Comparison of ENCODE assay signal across 8 mouse cellular contexts in the genomic region with DNA sequence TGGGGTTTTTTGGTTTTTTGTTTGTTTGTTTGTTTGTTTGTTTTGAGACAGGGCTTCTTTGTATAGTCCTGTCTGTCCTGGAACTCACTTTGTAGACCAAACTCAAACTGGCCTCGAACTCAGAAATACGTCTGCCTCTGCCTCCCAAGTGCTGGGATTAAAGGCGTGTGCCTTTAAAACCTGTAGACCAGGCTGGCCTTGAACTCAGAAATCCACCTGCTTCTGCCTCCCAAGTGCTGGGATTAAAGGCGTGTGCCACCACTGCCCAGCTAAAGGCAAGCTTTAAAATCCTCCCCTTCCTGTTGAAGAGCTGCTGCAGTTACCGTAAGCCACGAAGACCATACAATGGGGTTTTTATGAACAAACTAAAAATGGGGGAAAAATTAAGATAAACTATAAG. TPM values are rescaled to one million over a fixed set of nuclear protein-coding genes. Genes with fewer than 3 reads are reported as not detected.
A peak's percentile ranks its signal among the peaks of the same experiment; 100 is the strongest.
DNase-seq lines count a peak whose midpoint lies in the region; ATAC-seq and TF ChIP-seq lines count a peak whose summit lies in the region.
"Not testable (repeated sequence)": the region's sequence is repeated elsewhere in the genome, so short reads cannot be mapped to it uniquely, and the experiment has no call there.

A gene (plus strand): TSS at position 301 of the 400 bp plus-strand sequence.

- H3K4me1 ChIP-seq in embryonic facial prominence, embryonic 13.5 days; kidney, postnatal 0 days (replicated peaks; ENCODE audit: insufficient read depth, low read length); limb, embryonic 13.5 days; midbrain, embryonic 10.5 days; stomach, embryonic 16.5 days (ENCODE audit: control insufficient read depth, insufficient read depth, low read length): not testable (repeated sequence)

- ATAC-seq in Patski; embryonic facial prominence, embryonic 13.5 days (ENCODE audit: insufficient number of reproducible peaks, insufficient read depth, low FRiP score, low TSS enrichment, low read depth); kidney, postnatal 0 days (replicated peaks; ENCODE audit: low FRiP score, low read depth); limb, embryonic 13.5 days (ENCODE audit: low FRiP score, low read depth); stomach, embryonic 16.5 days (ENCODE audit: insufficient read depth, low FRiP score): not testable (repeated sequence)

- H3K4me2 ChIP-seq in embryonic facial prominence, embryonic 13.5 days; kidney, postnatal 0 days (ENCODE audit: low read length); limb, embryonic 13.5 days (replicated peaks); stomach, embryonic 16.5 days (ENCODE audit: low read depth, low read length): not testable (repeated sequence)

- WGBS in embryonic facial prominence, embryonic 13.5 days, result 90% methylated on average over 6 of the region's 6 CpGs
- WGBS in kidney, postnatal 0 days, result 88% methylated on average over 6 of the region's 6 CpGs
- WGBS in limb, embryonic 13.5 days, result 90% methylated on average over 6 of the region's 6 CpGs
- 89% methylated on average over 6 of the region's 6 CpGs for WGBS in midbrain, embryonic 10.5 days
- 86% methylated on average over 6 of the region's 6 CpGs for WGBS in stomach, embryonic 16.5 days

- not testable (repeated sequence) for H3K9ac ChIP-seq in embryonic facial prominence, embryonic 13.5 days; kidney, postnatal 0 days (ENCODE audit: low read depth, low read length); limb, embryonic 13.5 days; stomach, embryonic 16.5 days (ENCODE audit: low read length)

- H3K36me3 ChIP-seq in embryonic facial prominence, embryonic 13.5 days; kidney, postnatal 0 days (ENCODE audit: insufficient read depth, low read length); limb, embryonic 13.5 days; midbrain, embryonic 10.5 days; stomach, embryonic 16.5 days (ENCODE audit: control insufficient read depth, insufficient read depth, low read length): not testable (repeated sequence)

- DNase-seq in Patski (ENCODE audit: low read depth, low spot score); gastrocnemius, postnatal 25 days; heart, postnatal 36 days; kidney, postnatal 0 days (ENCODE audit: low spot score); midbrain, embryonic 10.5 days (ENCODE audit: low spot score): not testable (repeated sequence)

- H3K27me3 ChIP-seq in Patski; embryonic facial prominence, embryonic 13.5 days; kidney, postnatal 0 days (ENCODE audit: insufficient read depth, low read length); limb, embryonic 13.5 days; midbrain, embryonic 10.5 days (ENCODE audit: low read depth, poor library complexity, severe bottlenecking); stomach, embryonic 16.5 days (ENCODE audit: control insufficient read depth, insufficient read depth, low read length): not testable (repeated sequence)

- CTCF ChIA-PET in Patski (lab: Charles Lee), result not testable (repeated sequence)

- intact Hi-C loops in heart, postnatal 36 days (cut with DNase I), result loop anchor here (5.0 to 10.0 kb wide), 2 partner anchors 152 to 645 kb away; a partner anchor contains a TSS

- not testable (repeated sequence) for H3K9me3 ChIP-seq in embryonic facial prominence, embryonic 13.5 days; kidney, postnatal 0 days (replicated peaks; ENCODE audit: low read length); limb, embryonic 13.5 days; midbrain, embryonic 10.5 days (replicated peaks); stomach, embryonic 16.5 days (replicated peaks; ENCODE audit: control insufficient read depth, low read length)

- POLR2A ChIA-PET in Patski (lab: Charles Lee), result not testable (repeated sequence)

- H3K27ac ChIP-seq in embryonic facial prominence, embryonic 13.5 days, result peak within 1 kb of the TSS; percentile 28; the same call in 1 of the 2 replicates
- H3K27ac ChIP-seq in kidney, postnatal 0 days; limb, embryonic 13.5 days; midbrain, embryonic 10.5 days (replicated peaks); stomach, embryonic 16.5 days (ENCODE audit: low read length): not testable (repeated sequence)

- not testable (repeated sequence) for H3K4me3 ChIP-seq in embryonic facial prominence, embryonic 13.5 days; kidney, postnatal 0 days (replicated peaks; ENCODE audit: low read depth, low read length); limb, embryonic 13.5 days; midbrain, embryonic 10.5 days; stomach, embryonic 16.5 days (replicated peaks; ENCODE audit: low read length)

- in situ Hi-C loops in Patski (cut with MboI; ENCODE audit: low pct_unique_long_range_greater_than_20kb), result not testable (repeated sequence)

- not testable (repeated sequence) for TF ChIP-seq CTCF in Patski (IDR thresholded peaks at IDR 0.05); kidney, postnatal 0 days (IDR thresholded peaks at IDR 0.05; ENCODE audit: low read depth)

RNA-seq across cellular contexts. Expression of the gene that starts here (rescaled TPM):
- 42.0 TPM for polyA plus RNA-seq in Patski (2021)
- 29.4 and 31.6 TPM in 2 replicates for polyA plus RNA-seq in embryonic facial prominence, embryonic 13.5 days (2015; fragmentation: Nextera tagmentation; extraction: Ambion mirVana)
- total RNA-seq in gastrocnemius, postnatal 25 days (2021), result 10 to 100 TPM; 43.2 to 43.5 TPM
- 10 to 100 TPM; 47.1 to 60.2 TPM for total RNA-seq in heart, postnatal 36 days (2021)
- 35.4 and 36.0 TPM in 2 replicates for polyA plus RNA-seq in kidney, postnatal 0 days (2015; fragmentation: Nextera tagmentation; extraction: Ambion mirVana)
- 28.0 and 28.5 TPM in 2 replicates for polyA plus RNA-seq in limb, embryonic 13.5 days (2015; fragmentation: Nextera tagmentation; extraction: Ambion mirVana)
- polyA plus RNA-seq in midbrain, embryonic 10.5 days (2016; fragmentation: Nextera tagmentation; extraction: Ambion mirVana), result 35.5 and 37.3 TPM in 2 replicates
- 34.2 and 37.4 TPM in 2 replicates for polyA plus RNA-seq in stomach, embryonic 16.5 days (2015; fragmentation: Nextera tagmentation; extraction: Ambion mirVana)
